Mouse (Mus musculus): ENCODE results near the gene Slc16a11. TPM values are rescaled to one million over a fixed set of nuclear protein-coding genes. Genes with fewer than 3 reads are reported as not detected.

Slc16a11 gene
- polyA plus RNA-seq, 1 experiment from 2014 or later: 0.81 TPM

- H3K27ac ChIP-seq (replicated peaks; ENCODE audit: low read depth, low read length): no peak overlapping the region
- ATAC-seq (replicated peaks; ENCODE audit: insufficient number of reproducible peaks, low FRiP score, low TSS enrichment, low read depth): no peak
- WGBS: 86% methylated on average over 6 of the region's 6 CpGs
- no peak overlapping the region for H3K4me2 ChIP-seq (ENCODE audit: low read depth, low read length)
- H3K9ac ChIP-seq (replicated peaks; ENCODE audit: low read length): no peak overlapping the region
- no peaks in the 10 kb centered on the region for H3K9me3 ChIP-seq (replicated peaks; ENCODE audit: control insufficient read depth, low read length)
- no peak for DNase-seq (ENCODE audit: low spot score)
- no peaks in the 10 kb centered on the region for H3K36me3 ChIP-seq (replicated peaks; ENCODE audit: control insufficient read depth, insufficient read depth, low read depth, low read length)
- no peaks in the 10 kb centered on the region for H3K27me3 ChIP-seq (ENCODE audit: control insufficient read depth, insufficient read depth, low read length)
- H3K4me1 ChIP-seq (ENCODE audit: control insufficient read depth, insufficient read depth, low read length): no peaks in the 10 kb centered on the region
- no peak overlapping the region for H3K4me3 ChIP-seq (ENCODE audit: low read depth, low read length)
Measured at GRCm38 (mm10) chr11:70191188-70191587, 21.4 kb upstream of the Slc16a11 start.

- no peak overlapping the region for H3K27ac ChIP-seq (replicated peaks; ENCODE audit: low read depth, low read length)
- no peaks in the 10 kb centered on the region for H3K27me3 ChIP-seq (ENCODE audit: control insufficient read depth, insufficient read depth, low read length)
- H3K4me2 ChIP-seq (ENCODE audit: low read depth, low read length): no peak overlapping the region
- DNase-seq (ENCODE audit: low spot score) (no peak), ATAC-seq (replicated peaks; ENCODE audit: insufficient number of reproducible peaks, low FRiP score, low TSS enrichment, low read depth) (no peak)
- H3K36me3 ChIP-seq (replicated peaks; ENCODE audit: control insufficient read depth, insufficient read depth, low read depth, low read length): no peaks in the 10 kb centered on the region
- H3K9ac ChIP-seq (replicated peaks; ENCODE audit: low read length): no peak overlapping the region
- no peak overlapping the region for H3K4me3 ChIP-seq (ENCODE audit: low read depth, low read length)
- 78% methylated on average over 4 of the region's 4 CpGs for WGBS
- no peaks in the 10 kb centered on the region for H3K4me1 ChIP-seq (ENCODE audit: control insufficient read depth, insufficient read depth, low read length)
- no peaks in the 10 kb centered on the region for H3K9me3 ChIP-seq (replicated peaks; ENCODE audit: control insufficient read depth, low read length)
Measured at GRCm38 (mm10) chr11:70192157-70192556, 20.4 kb upstream of the Slc16a11 start.

GRCm38 (mm10) chr11:70193354-70194285, 18.9 kb upstream of the Slc16a11 start:
- Histone ChIP-seq H3K36me3 (replicated peaks; ENCODE audit: control insufficient read depth, insufficient read depth, low read depth, low read length) (no peaks in the 10 kb centered on the region), H3K4me3 (ENCODE audit: low read depth, low read length) (no peak overlapping the region), H3K9me3 (replicated peaks; ENCODE audit: control insufficient read depth, low read length) (no peaks in the 10 kb centered on the region), H3K27ac (replicated peaks; ENCODE audit: low read depth, low read length) (no peak overlapping the region), H3K4me2 (ENCODE audit: low read depth, low read length) (no peak overlapping the region), H3K4me1 (ENCODE audit: control insufficient read depth, insufficient read depth, low read length) (no peaks in the 10 kb centered on the region), H3K27me3 (ENCODE audit: control insufficient read depth, insufficient read depth, low read length) (no peaks in the 10 kb centered on the region), H3K9ac (replicated peaks; ENCODE audit: low read length) (no peak overlapping the region)
- WGBS: 60% methylated on average over 11 of the region's 11 CpGs
- ATAC-seq (replicated peaks; ENCODE audit: insufficient number of reproducible peaks, low FRiP score, low TSS enrichment, low read depth) (no peak), DNase-seq (ENCODE audit: low spot score) (peak; percentile 7)

GRCm38 (mm10) chr11:70198332-70198731, 14.2 kb upstream of the Slc16a11 start:
- H3K27me3 ChIP-seq (ENCODE audit: control insufficient read depth, insufficient read depth, low read length): no peaks in the 10 kb centered on the region
- ATAC-seq (replicated peaks; ENCODE audit: insufficient number of reproducible peaks, low FRiP score, low TSS enrichment, low read depth) (no peak), DNase-seq (ENCODE audit: low spot score) (no peak)
- H3K4me1 ChIP-seq (ENCODE audit: control insufficient read depth, insufficient read depth, low read length): no peaks in the 10 kb centered on the region; the same call in 1 of the 2 replicates
- H3K36me3 ChIP-seq (replicated peaks; ENCODE audit: control insufficient read depth, insufficient read depth, low read depth, low read length): no peaks in the 10 kb centered on the region
- H3K9me3 ChIP-seq (replicated peaks; ENCODE audit: control insufficient read depth, low read length): no peaks in the 10 kb centered on the region
- 83% methylated on average over 3 of the region's 3 CpGs for WGBS
- no peak overlapping the region for H3K4me3 ChIP-seq (ENCODE audit: low read depth, low read length)
- H3K27ac ChIP-seq (replicated peaks; ENCODE audit: low read depth, low read length): no peak overlapping the region
- no peak overlapping the region for H3K4me2 ChIP-seq (ENCODE audit: low read depth, low read length)
- no peak overlapping the region for H3K9ac ChIP-seq (replicated peaks; ENCODE audit: low read length)

GRCm38 (mm10) chr11:70199107-70199506, 13.4 kb upstream of the Slc16a11 start:
- WGBS: 84% methylated on average over 8 of the region's 8 CpGs
- Histone ChIP-seq H3K27ac (replicated peaks; ENCODE audit: low read depth, low read length) (no peak overlapping the region), H3K27me3 (ENCODE audit: control insufficient read depth, insufficient read depth, low read length) (no peaks in the 10 kb centered on the region), H3K4me3 (ENCODE audit: low read depth, low read length) (no peak overlapping the region), H3K4me2 (ENCODE audit: low read depth, low read length) (no peak overlapping the region), H3K9ac (replicated peaks; ENCODE audit: low read length) (no peak overlapping the region), H3K36me3 (replicated peaks; ENCODE audit: control insufficient read depth, insufficient read depth, low read depth, low read length) (no peaks in the 10 kb centered on the region), H3K9me3 (replicated peaks; ENCODE audit: control insufficient read depth, low read length) (no peaks in the 10 kb centered on the region), H3K4me1 (ENCODE audit: control insufficient read depth, insufficient read depth, low read length) (no peaks in the 10 kb centered on the region; the same call in 1 of the 2 replicates)
- DNase-seq (ENCODE audit: low spot score): no peak
- ATAC-seq (replicated peaks; ENCODE audit: insufficient number of reproducible peaks, low FRiP score, low TSS enrichment, low read depth): no peak

GRCm38 (mm10) chr11:70200036-70200608, 12.4 kb upstream of the Slc16a11 start:
- Histone ChIP-seq H3K4me3 (ENCODE audit: low read depth, low read length) (no peak overlapping the region), H3K27ac (replicated peaks; ENCODE audit: low read depth, low read length) (no peak overlapping the region), H3K4me1 (ENCODE audit: control insufficient read depth, insufficient read depth, low read length) (no peaks in the 10 kb centered on the region; the same call in 1 of the 2 replicates), H3K27me3 (ENCODE audit: control insufficient read depth, insufficient read depth, low read length) (no peaks in the 10 kb centered on the region), H3K9ac (replicated peaks; ENCODE audit: low read length) (no peak overlapping the region), H3K9me3 (replicated peaks; ENCODE audit: control insufficient read depth, low read length) (no peaks in the 10 kb centered on the region), H3K36me3 (replicated peaks; ENCODE audit: control insufficient read depth, insufficient read depth, low read depth, low read length) (no peaks in the 10 kb centered on the region), H3K4me2 (ENCODE audit: low read depth, low read length) (no peak overlapping the region)
- WGBS: 73% methylated on average over 5 of the region's 5 CpGs
- ATAC-seq (replicated peaks; ENCODE audit: insufficient number of reproducible peaks, low FRiP score, low TSS enrichment, low read depth) (no peak), DNase-seq (ENCODE audit: low spot score) (no peak)

- H3K9ac ChIP-seq (replicated peaks; ENCODE audit: low read length): no peak overlapping the region
Measured at GRCm38 (mm10) chr11:70201691-70202090, 10.9 kb upstream of the Slc16a11 start.

GRCm38 (mm10) chr11:70206801-70207200, 5.8 kb upstream of the Slc16a11 start:
- Histone ChIP-seq H3K27me3 (ENCODE audit: control insufficient read depth, insufficient read depth, low read length) (no peaks in the 10 kb centered on the region), H3K4me2 (ENCODE audit: low read depth, low read length) (no peak overlapping the region), H3K36me3 (replicated peaks; ENCODE audit: control insufficient read depth, insufficient read depth, low read depth, low read length) (no peaks in the 10 kb centered on the region), H3K4me3 (ENCODE audit: low read depth, low read length) (no peak overlapping the region), H3K9me3 (replicated peaks; ENCODE audit: control insufficient read depth, low read length) (no peaks in the 10 kb centered on the region), H3K4me1 (ENCODE audit: control insufficient read depth, insufficient read depth, low read length) (no peaks in the 10 kb centered on the region), H3K9ac (replicated peaks; ENCODE audit: low read length) (no peak overlapping the region), H3K27ac (replicated peaks; ENCODE audit: low read depth, low read length) (no peak overlapping the region)
- WGBS: 87% methylated on average over 2 of the region's 2 CpGs
- no peak for ATAC-seq (replicated peaks; ENCODE audit: insufficient number of reproducible peaks, low FRiP score, low TSS enrichment, low read depth)
- DNase-seq (ENCODE audit: low spot score): no peak

More at GRCm38 (mm10) chr11:70201691-70202090, 10.9 kb upstream of the Slc16a11 start:
- Histone ChIP-seq H3K27me3 (ENCODE audit: control insufficient read depth, insufficient read depth, low read length) (no peaks in the 10 kb centered on the region), H3K4me2 (ENCODE audit: low read depth, low read length) (no peak overlapping the region), H3K4me3 (ENCODE audit: low read depth, low read length) (no peak overlapping the region), H3K9me3 (replicated peaks; ENCODE audit: control insufficient read depth, low read length) (no peaks in the 10 kb centered on the region), H3K4me1 (ENCODE audit: control insufficient read depth, insufficient read depth, low read length) (no peaks in the 10 kb centered on the region; the same call in 1 of the 2 replicates), H3K36me3 (replicated peaks; ENCODE audit: control insufficient read depth, insufficient read depth, low read depth, low read length) (no peaks in the 10 kb centered on the region), H3K27ac (replicated peaks; ENCODE audit: low read depth, low read length) (no peak overlapping the region)
- DNase-seq (ENCODE audit: low spot score): peak; percentile 92
- ATAC-seq (replicated peaks; ENCODE audit: insufficient number of reproducible peaks, low FRiP score, low TSS enrichment, low read depth): no peak
- 36% methylated on average over 5 of the region's 5 CpGs for WGBS
